Mouse (Mus musculus) frontal cortex, postnatal 10 days (tissue): ENCODE results near the gene Aup1.

Source experiments
- DNase-seq, 2 experiments: peaks; one replicate each; pipeline ENCODE4 v3.0.0; 2022; ENCODE audit warnings: low spot score in 2 of 2, mixed read lengths in 1 of 2

Gene Aup1

DNA sequence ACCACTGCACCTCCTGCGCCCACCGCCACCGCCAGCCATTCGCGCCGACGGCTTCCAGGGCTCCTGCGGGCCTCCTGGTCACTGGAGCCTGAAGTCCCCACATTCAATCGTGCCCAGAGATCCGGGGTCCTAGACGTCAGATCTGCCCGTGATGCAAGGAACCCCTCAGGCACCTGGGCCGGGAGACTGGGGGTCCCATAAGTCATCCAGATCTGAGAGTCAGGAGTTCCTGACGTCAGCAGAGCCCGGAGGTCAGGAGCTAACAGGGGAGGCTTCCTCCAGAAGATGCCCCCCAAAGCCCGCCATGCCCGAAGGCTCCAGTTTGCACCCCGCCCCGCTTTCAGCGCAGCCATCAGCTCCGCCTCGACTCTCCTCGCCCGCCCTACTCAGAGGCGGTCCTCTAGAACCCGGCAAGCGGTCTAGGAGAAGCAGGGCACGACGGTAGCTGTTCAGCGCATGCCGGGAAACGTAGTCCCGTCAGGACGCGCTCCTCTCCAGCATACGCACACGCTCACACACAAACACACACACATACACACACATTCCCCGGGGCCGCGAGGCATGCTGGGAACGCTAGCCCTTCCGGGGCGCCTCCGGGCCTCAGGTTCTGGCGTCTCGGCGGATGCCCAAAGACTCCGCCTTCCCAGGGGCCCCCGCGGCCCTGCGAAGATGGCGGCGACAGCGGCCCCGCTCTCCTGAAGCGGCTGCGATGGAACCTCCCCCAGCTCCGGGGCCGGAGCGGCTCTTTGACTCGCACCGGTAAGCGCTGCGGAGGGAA lies at the start of gene Aup1:
Gene Aup1 (plus strand): TSS at position 448 of the 778 bp plus-strand sequence.
- peak; percentile 96 for DNase-seq

DNA sequence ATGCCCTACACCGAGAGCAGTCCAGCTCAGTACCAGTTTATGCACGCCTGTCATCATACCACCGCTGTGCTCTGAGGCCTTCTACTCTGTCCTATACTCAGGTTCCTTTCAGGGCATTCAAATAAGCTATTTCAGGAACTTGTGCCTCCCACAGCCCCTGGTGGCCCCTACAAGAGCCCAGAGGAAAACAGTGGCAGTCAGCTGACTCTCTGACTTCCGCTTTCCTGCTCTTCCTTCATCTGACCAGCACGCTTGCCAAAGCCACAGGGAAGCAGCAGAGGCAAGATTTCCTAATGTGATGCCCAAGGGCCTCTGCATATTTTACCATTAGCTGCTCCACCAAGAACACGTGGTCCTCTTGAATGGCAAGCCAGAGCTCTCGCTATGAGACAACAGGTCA lies 49.4 kb upstream of the Aup1 start:
- peak in 1 of 2 experiments; percentile 35 for DNase-seq

DNA sequence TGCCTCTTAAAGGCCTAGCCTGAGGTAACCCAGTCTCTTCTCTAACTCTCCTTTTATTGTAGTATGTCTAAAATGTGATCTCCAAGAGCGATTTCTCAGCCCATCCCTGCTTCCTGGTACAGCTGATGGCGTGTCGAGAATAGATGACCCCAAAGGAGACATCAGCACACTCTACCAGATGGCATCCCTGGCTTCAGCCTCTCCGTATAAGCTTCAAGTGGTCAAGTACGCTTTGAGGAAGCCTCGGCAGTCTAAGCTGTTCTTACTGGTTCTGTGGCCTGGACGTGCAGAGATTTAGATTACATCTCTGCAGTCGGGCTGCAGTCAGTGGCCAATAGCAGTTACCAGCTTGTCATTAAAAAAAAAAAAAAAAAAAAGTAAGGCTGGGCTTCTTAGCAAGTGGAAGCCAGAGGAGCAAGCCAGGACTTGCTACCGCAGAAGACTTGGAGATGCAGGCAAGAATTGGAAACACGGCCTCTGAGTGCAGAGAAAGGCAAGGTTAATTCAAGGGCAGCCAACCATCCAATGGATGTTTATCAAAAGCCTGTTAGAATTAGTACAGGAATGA lies 48.8 kb upstream of the Aup1 start:
- no peak for DNase-seq

DNA sequence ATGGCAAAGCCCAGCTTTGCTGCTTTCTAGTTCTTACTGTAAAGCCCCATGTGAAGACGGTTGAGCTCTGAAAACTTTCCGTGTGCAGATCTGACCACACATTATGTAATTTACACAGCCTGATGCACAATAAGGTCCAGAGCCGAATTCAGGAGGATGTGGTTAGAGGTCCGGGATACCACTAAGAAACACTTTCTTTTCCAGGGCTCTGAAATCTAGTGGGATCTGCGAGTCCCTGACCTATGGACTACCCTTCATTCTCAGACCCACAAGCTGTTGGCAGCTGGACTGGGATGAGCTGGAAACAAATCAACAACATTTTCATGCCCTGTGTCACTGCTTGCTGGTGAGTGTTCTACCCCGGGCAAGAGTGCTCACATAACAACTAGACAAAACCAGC lies 48.2 kb upstream of the Aup1 start:
- DNase-seq: no peak

DNA sequence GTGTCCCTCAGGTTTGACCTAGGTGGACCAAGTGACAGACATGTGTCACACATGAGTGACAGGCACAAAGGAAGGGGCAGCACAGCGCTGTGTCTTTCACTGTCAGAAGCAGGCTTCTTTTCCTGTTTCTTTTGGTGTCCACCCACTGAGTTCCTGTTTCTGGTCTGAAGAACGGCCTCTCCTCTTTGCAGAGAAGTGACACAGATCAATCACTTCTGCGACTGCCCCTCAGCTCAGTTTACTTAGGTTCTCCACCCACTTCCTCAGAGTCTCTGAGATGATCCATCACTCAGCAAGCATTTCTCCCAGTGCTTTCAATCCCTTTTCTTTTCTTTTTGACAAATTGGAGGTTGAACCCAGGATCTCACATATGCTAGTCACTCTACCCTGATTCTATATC lies 45.7 kb upstream of the Aup1 start:
- no peak for DNase-seq

DNA sequence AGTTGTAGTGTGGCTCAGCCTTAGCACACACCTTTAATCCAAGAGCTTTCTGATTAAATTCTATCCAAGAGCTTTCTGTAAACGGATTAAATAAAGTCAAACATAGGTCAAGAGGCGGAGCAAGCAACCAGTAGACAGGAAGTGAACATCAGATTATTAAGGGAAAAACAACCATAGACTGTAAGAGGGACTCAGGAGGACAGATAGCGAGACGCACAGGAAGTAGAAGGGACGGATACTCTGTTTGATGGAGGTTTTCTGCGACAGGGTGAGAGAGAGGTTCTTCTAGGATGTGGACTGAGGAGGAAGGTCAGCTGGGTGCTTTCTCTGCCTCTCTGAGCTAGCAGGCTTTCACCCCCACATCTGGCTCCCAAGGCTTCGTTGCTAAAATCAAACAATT lies 44.3 kb upstream of the Aup1 start:
- no peak for DNase-seq

DNA sequence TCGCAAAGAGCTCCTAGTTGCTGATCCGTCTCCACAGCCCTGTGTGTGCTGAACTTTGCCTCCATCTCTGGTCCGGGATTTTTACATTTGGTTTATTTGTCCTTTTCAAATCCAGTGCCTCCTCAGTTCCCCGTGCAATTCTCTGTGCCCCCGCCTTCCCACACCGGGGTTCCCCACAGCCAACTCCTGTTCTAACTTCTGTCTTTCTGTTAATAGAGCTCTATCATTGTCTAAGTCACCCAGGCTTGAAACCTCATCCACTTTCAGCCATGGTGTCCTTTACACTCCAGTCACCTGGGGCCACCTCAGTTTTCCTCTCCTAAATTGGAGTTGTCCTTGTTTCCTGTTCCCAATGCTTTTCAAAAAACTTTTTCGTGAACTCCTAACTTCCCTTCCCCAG lies 43.1 kb upstream of the Aup1 start:
- no peak for DNase-seq

DNA sequence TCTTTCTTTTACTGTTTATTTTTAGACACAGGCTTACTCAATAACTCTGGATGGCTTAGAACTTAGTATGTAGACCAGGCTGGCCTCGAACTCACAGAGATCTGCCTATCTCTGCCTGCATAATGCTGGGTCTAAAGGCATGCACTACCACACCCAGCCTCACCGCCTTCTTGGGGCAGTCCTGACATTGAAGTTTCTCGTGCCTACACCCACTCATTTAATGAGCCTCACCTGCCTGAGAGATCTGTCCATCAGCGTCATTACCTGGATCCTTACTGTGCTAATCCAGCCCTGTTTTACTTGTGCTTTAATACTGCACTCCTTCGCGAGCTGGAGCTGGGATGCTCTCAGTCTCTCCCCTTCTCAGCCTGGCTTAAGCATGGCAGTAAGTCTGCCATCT lies 42.6 kb upstream of the Aup1 start:
- no peak for DNase-seq

DNA sequence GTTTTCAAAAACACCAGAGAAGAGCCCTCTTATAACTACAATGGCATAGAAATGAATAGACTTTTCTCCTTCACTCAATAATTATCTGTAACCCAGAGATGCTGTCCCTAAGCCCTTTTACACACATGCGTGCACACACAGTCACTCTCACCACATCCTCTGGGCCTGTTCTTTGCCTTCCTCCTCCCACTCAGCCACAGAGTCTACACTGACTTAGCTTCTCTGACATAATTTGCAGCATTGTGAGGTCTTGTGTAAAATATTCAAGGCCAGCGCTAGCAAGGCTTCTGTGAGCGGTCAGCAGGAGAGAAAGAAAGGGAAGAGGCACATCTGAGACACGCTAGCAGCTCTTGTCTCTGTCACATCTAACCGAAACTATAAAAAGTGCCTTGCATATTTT lies 40.9 kb upstream of the Aup1 start:
- no peak for DNase-seq

DNA sequence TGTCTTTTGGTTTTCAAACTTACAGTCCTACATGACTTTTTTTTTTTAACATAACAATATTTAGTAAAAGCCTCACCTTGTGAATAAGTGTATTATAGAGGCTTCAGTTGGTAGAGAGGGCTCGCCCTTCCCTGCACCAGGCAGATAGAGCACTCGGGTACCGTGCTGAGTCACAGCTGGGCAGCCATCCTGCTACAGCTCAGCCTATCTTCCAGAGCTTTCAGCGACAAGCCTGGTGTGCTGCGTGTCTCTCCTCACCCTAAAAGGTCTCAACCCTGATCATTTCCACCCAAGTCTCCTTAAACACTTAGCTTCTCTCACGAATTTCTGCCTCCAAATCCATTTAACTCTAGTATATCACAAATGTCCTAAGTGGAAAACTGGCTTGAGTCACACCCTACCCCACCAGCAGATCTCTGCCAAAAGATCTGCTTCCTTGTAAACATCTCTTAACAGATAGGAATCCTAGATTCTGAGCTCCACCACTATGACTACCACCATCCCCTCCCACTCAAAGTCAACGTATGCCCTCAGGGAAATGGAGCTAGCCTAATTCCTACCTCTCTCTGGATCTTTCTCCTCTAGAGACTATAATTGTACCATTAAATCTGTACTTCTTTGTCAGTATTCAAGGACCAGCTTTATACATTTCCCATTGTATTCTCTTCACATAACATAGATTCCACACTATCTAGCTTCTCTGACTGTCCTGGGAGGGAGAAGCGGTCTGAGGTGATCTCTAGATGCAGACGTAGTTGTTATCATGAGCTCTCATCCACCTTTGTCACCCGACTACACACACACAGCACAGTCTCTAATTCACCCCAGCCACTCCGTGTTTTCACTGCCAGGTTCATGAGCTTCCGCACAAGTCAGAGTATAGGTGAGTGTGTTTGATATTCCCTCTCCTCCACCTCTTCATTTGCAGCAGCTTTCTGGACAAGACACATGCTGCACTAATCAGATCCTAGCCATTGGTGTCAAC lies 39.5 kb upstream of the Aup1 start:
- DNase-seq: no peak

DNA sequence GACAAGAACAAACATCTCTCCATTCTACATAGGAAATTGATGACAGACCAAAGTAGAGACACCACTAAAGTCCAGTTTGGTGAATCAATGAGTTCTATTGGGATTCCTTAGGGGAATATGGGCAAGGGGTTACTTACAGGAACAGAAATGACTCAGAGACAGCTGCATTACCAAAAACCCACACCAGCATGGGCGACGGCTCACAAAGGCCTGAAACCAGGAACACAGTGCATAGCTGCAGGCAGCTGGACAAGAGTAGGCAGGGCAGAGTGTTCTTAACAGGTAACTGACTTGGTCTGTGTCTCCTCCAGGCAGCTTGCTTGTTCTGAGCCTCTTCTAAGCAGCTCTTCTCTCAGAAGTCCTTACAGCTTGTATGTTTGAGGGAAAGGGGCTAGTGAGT lies 38.6 kb upstream of the Aup1 start:
- DNase-seq: no peak

DNA sequence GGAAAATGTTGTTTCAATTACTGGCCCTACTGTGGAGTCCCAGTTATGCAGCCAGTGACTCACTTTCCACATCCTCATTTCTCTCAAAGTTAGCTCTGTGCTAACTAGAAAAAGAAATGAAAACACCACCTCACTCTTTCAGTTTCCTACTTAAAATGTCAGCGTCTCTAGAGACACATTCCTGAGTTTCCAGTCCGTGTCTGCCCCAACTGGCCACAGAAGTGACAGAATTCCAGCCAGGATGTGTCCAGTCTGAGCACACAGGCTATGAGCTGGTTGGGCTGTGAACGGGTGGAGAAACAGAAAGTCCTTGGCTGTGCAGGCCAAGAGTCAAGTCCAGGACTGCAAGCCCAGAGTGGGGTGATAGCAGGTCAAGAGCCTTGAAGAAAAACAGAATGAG lies 37.1 kb upstream of the Aup1 start:
- no peak for DNase-seq

DNA sequence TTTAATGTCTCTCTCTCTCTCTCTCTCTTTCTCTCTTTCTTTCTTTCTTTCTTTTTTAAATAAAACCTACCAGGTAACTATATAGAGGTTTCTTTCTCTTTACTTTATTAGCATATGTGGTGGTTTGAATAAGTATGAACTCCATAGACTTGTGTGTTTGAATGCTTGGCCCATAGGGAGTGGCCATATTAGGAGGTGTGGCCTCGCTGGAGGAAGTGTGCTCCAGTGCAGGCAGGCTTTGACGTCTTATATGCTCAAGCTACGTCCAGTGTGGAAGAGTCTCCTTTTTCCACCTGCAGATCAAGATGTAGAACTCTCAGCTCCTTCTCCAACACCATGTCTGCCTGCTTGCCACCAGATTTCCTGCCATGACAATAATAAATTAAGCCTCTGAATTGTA lies 35.3 kb upstream of the Aup1 start:
- DNase-seq: no peak

DNA sequence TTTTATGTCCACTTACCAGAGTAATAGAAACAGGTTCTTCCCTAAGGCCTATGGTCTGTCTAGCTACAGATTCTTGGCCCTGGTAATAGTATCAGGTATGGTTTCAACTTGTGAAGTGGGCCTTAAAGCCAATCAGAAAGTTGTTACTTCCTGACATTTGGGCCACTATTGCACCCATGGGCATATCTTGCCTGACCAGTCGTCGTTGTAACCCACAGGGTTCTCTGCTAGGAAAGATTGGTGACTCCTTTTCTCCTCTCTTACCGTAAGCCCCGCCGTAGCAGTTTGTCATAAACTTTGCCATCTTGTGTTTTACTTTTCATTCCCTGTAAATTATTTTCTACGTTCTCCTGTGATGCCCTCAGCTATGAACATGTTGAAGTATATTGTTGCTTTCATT lies 34.2 kb upstream of the Aup1 start:
- DNase-seq: no peak

DNA sequence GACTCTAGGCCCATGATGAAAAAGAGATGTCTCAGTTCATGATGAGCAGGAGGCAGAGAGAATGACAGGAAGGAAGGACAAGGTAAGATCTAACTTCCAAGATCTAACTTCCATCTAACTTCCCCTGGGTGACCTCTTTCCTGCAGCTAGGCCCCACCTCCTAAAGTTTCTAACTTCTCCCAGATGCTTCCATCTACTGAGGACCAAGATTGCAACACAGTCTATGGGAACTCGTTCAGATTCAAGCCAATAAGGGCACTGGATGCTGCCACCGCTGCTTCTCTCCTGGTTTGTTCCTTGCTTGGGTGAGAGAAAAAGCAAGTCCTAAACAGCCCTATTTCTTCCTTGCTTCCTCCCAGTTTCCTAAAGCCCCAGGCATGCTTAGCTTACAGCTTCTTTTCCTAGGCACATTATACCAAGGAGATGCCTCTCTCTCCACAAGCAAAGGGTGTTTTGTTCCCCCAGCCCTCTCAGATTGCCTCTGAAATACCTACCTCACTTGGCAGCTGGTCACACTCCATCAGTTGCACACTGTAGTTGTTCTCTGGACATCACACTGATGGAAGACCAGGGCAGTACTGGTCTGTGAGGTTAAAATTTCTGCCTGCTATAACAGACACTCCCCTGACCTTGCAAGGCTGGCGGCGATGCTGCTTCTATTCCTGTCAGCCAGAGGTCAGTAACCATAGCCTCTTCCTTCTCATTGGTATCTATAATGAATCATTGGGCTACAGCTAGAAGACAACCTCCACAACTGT lies 33.3 kb upstream of the Aup1 start:
- no peak for DNase-seq

DNA sequence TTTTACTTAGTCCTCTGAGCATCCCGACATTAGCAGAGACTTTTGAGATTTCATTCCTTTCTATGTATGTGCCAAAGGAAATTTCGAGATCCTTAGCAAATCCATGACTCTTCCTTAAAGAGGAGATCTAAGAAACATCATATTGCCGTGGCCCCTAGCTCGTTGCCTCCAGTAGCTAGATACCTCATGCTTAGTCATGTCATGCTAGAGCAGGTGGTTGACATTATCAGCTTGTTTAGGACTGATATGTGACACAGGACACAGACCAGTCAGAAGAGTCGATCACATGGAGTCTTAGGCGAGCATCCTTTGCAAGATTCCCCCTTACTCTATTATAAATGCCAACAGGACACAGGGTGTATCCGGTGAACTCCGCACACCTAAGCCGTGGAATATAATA lies 31.3 kb upstream of the Aup1 start:
- DNase-seq: no peak

DNA sequence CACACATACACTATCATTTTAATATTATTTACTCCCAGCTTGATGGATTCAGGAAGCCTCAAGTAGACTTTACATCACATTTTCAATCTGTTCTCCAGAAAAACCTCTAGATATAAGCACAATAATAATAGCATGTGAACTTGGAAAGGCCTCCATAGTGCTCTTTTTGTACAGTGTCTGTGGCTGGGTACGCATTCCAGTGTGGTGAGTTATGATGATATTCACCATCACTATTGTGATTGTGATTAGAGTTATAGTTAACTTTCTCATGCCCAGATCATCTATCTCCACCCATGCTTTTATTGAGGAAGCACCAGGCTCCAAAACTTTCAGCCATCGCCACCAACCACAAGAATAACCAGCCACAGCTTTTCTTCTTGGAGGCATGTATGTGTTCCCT lies 30.5 kb upstream of the Aup1 start:
- DNase-seq: no peak

DNA sequence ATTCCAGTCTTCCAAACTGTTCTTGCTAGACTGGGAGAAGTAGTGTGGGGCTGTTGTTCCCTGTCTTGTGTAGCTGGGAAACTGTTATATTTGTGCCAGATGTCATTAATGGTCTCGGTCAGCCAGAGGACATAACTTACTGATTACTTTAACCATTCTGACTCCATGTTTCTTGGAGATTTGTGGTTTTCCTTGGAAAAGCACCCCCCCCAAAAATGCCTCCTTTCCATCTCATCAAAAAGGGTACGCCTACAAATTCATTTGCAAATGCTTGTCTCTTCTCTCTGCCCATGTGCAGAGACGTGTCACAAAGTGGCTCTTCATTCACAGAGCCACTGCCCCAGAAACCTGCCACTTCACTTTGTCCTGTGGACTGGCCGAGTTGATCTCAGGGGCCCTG lies 29.9 kb upstream of the Aup1 start:
- no peak for DNase-seq

DNA sequence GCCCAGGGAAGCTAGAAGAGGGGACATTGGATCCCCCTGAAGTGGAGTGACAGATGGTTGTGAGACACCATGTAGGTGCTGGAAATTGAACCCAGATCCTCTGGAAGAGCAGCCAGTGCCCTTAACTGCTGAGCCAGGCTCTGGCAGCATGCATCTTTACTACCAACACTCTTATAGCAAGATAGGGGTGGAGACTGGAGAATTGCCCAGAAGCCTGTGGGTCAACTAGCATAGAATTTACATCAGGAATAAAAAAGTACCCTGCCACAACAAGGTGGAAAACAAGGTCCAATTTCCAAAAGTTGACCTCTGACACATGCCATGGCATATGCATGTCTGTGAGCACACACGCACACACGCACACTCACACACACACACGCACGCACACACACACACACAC lies 29.1 kb upstream of the Aup1 start:
- DNase-seq: no peak

DNA sequence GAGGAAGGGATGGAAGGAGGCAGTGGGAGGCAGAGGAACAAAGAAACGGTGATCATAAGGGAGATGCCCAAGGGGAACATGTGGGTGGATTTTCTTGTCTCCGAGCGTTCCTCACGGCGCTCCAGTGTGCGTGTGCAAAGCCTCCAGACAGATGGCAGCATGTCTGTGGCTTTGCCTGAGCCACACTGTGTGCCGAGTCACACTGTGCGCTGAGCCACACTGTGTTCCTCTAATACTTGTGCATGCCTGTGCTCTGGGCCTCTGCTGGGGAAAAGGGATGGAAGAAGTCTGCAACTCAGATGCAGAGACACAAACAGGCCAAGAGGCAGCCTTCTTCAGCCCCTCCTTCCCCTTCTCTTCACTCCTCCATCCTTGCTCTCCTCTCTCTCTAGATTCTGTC lies 27.0 kb upstream of the Aup1 start:
- DNase-seq: no peak

DNA sequence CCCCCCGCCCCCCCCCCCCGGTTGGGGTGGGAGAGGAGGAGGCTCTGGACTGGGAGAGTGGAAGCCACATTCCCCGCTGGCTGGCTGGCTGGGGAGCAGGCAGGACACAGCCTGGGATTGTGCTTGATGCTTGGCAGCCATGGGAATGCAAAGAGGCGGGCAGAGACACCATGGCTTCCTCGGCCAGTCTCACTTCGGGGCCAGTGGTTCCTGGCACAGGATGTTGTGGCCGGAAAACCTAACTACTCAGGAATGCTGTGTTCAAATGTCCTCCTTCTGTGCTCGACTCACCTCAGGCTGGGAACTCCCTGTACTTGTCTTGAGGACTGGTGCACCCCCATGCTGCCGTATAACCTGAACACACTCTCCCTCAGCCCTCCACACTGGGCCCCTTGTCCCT lies 26.6 kb upstream of the Aup1 start:
- no peak for DNase-seq

DNA sequence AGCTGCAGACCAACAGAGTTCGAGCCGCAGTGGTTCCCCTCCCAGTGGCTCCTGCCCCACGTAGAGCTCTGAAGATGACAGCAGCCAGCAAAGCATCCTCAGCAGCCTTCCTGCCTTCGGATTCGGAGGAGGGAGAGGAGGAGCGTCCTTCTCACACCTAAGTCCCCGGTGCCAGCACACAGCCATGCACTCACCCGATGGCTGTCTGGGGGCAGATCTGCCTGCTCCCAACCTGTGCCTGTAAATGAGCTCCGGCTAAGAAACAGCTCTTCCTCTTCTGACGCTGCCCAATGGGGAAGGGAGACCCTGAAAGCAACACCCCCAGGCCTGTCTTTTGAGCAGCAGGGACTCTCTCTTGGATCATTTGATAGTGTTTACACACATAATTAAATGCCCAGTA lies 24.5 kb upstream of the Aup1 start:
- DNase-seq: no peak
